Mouse (Mus musculus): ENCODE results near the gene Il17rd. TPM values are rescaled to one million over a fixed set of nuclear protein-coding genes. Genes with fewer than 3 reads are reported as not detected.

Il17rd gene
- 1.5 and 2.1 TPM in 2 replicates for polyA plus RNA-seq (2014; fragmentation: Nextera tagmentation; extraction: Ambion mirVana)

GRCm38 (mm10) chr14:27038783-27039182 is at the start of gene Il17rd:
Gene Il17rd (plus strand): TSS chr14:27038941.
- Histone ChIP-seq H3K4me3 (ENCODE audit: low read depth, low read length) (peak within 1 kb of the TSS; percentile 77), H3K27ac (ENCODE audit: low read depth, low read length) (no peak within 1 kb of the TSS; the same call in 1 of the 2 replicates)
- WGBS (ENCODE audit: insufficient replicate concordance) = under 1% methylated on average over 28 of the region's 29 CpGs

GRCm38 (mm10) chr14:26991622-26992021 is 47.1 kb upstream of the Il17rd start:
- no peak overlapping the region for H3K4me2 ChIP-seq
- WGBS (ENCODE audit: insufficient replicate concordance) = 78% methylated on average over 18 of the region's 18 CpGs
- no peak for ATAC-seq (replicated peaks; ENCODE audit: insufficient number of reproducible peaks, low FRiP score, low TSS enrichment)

More at GRCm38 (mm10) chr14:27038783-27039182, at the start of gene Il17rd:
- no peaks in the 10 kb centered on the region for H3K36me3 ChIP-seq (ENCODE audit: control insufficient read depth, insufficient read depth, low read length)
- H3K4me1 ChIP-seq (ENCODE audit: control insufficient read depth, insufficient read depth, low read length) = peaks cover 5% of the 10 kb centered on the region; the same call in 1 of the 2 replicates
- peak within 1 kb of the TSS; percentile 74 for H3K9ac ChIP-seq (ENCODE audit: low read depth, low read length)
- no peaks in the 10 kb centered on the region; the same call in 1 of the 2 replicates for H3K27me3 ChIP-seq (ENCODE audit: control insufficient read depth, insufficient read depth, low read length)
- peak; percentile 85 for ATAC-seq (replicated peaks; ENCODE audit: insufficient number of reproducible peaks, low FRiP score, low TSS enrichment)
- peak within 1 kb of the TSS; percentile 82 for H3K4me2 ChIP-seq
- H3K9me3 ChIP-seq (replicated peaks; ENCODE audit: control insufficient read depth, low read length) = no peaks in the 10 kb centered on the region

GRCm38 (mm10) chr14:26993427-26993826 is 45.3 kb upstream of the Il17rd start:
- no peak overlapping the region; the same call in 1 of the 2 replicates for H3K4me2 ChIP-seq
- H3K4me3 ChIP-seq (ENCODE audit: low read depth, low read length) = no peak overlapping the region
- H3K9ac ChIP-seq (ENCODE audit: low read depth, low read length) = no peak overlapping the region
- WGBS (ENCODE audit: insufficient replicate concordance) = 38% methylated on average over 3 of the region's 3 CpGs
- no peaks in the 10 kb centered on the region for H3K9me3 ChIP-seq (replicated peaks; ENCODE audit: control insufficient read depth, low read length)
- no peak overlapping the region for H3K27ac ChIP-seq (ENCODE audit: low read depth, low read length)
- H3K4me1 ChIP-seq (ENCODE audit: control insufficient read depth, insufficient read depth, low read length) = no peaks in the 10 kb centered on the region
- no peaks in the 10 kb centered on the region for H3K27me3 ChIP-seq (ENCODE audit: control insufficient read depth, insufficient read depth, low read length)
- H3K36me3 ChIP-seq (ENCODE audit: control insufficient read depth, insufficient read depth, low read length) = no peaks in the 10 kb centered on the region
- ATAC-seq (replicated peaks; ENCODE audit: insufficient number of reproducible peaks, low FRiP score, low TSS enrichment) = no peak

More at GRCm38 (mm10) chr14:26991622-26992021, 47.1 kb upstream of the Il17rd start:
- H3K36me3 ChIP-seq (ENCODE audit: control insufficient read depth, insufficient read depth, low read length) = no peaks in the 10 kb centered on the region
- no peaks in the 10 kb centered on the region for H3K9me3 ChIP-seq (replicated peaks; ENCODE audit: control insufficient read depth, low read length)
- no peaks in the 10 kb centered on the region for H3K27me3 ChIP-seq (ENCODE audit: control insufficient read depth, insufficient read depth, low read length)
- H3K4me1 ChIP-seq (ENCODE audit: control insufficient read depth, insufficient read depth, low read length) = no peaks in the 10 kb centered on the region
- no peak overlapping the region for H3K4me3 ChIP-seq (ENCODE audit: low read depth, low read length)
- no peak overlapping the region for H3K9ac ChIP-seq (ENCODE audit: low read depth, low read length)
- H3K27ac ChIP-seq (ENCODE audit: low read depth, low read length) = no peak overlapping the region

- ATAC-seq (replicated peaks; ENCODE audit: insufficient number of reproducible peaks, low FRiP score, low TSS enrichment) = no peak
- H3K9ac ChIP-seq (ENCODE audit: low read depth, low read length) = peak within 1 kb of the TSS; percentile 62
Measured at GRCm38 (mm10) chr14:26994211-26994741, 44.5 kb upstream of the Il17rd start, which contains the start of gene Hesx1. Gene Hesx1 (plus strand): TSS chr14:26994416.

GRCm38 (mm10) chr14:26996257-26996656 is 42.5 kb upstream of the Il17rd start:
- no peak overlapping the region for H3K9ac ChIP-seq (ENCODE audit: low read depth, low read length)
- no peaks in the 10 kb centered on the region for H3K9me3 ChIP-seq (replicated peaks; ENCODE audit: control insufficient read depth, low read length)
- no peaks in the 10 kb centered on the region for H3K36me3 ChIP-seq (ENCODE audit: control insufficient read depth, insufficient read depth, low read length)
- 0 out of 2 replicates have a peak, but pooled peaks cover 3% of the 10 kb centered on the region for H3K4me1 ChIP-seq (ENCODE audit: control insufficient read depth, insufficient read depth, low read length)
- no peak overlapping the region for H3K27ac ChIP-seq (ENCODE audit: low read depth, low read length)
- no peak overlapping the region for H3K4me3 ChIP-seq (ENCODE audit: low read depth, low read length)
- H3K27me3 ChIP-seq (ENCODE audit: control insufficient read depth, insufficient read depth, low read length) = peaks cover 2% of the 10 kb centered on the region; the same call in 1 of the 2 replicates
- H3K4me2 ChIP-seq = no peak overlapping the region
- no peak for ATAC-seq (replicated peaks; ENCODE audit: insufficient number of reproducible peaks, low FRiP score, low TSS enrichment)

More at GRCm38 (mm10) chr14:26994211-26994741, 44.5 kb upstream of the Il17rd start, which contains the start of gene Hesx1:
- Histone ChIP-seq H3K36me3 (ENCODE audit: control insufficient read depth, insufficient read depth, low read length) (no peaks in the 10 kb centered on the region), H3K4me2 (peak within 1 kb of the TSS; percentile 54), H3K9me3 (replicated peaks; ENCODE audit: control insufficient read depth, low read length) (no peaks in the 10 kb centered on the region), H3K27ac (ENCODE audit: low read depth, low read length) (0 out of 2 replicates have a peak within 1 kb of the TSS, but pooled peaks have one; percentile 41), H3K27me3 (ENCODE audit: control insufficient read depth, insufficient read depth, low read length) (no peaks in the 10 kb centered on the region), H3K4me3 (ENCODE audit: low read depth, low read length) (peak within 1 kb of the TSS; percentile 36), H3K4me1 (ENCODE audit: control insufficient read depth, insufficient read depth, low read length) (no peaks in the 10 kb centered on the region)
- 4% methylated on average over 16 of the region's 16 CpGs for WGBS (ENCODE audit: insufficient replicate concordance)

DNA sequence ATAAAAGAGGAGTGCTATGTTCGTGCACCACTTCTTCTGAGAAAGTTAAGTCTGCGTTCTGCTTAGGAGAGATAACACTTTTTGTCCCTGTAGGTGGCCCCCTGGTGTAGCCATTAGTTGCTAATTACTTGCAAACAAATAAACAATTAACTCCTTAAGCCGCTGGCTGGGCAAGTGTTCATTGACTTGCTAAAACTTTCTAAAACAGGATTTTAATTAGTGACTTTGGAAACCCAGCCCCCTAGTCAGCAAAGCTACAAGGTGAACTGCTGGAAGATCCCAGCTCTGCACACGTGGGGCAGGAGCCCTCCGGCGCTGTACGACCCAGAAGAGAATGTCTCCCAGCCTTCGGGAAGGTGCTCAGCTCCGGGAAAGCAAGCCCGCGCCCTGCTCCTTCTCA is 38.4 kb upstream of the Il17rd start:
- H3K4me2 ChIP-seq = peak overlapping the region; percentile 58
- peak overlapping the region; percentile 39; the same call in 1 of the 2 replicates for H3K9ac ChIP-seq (ENCODE audit: low read depth, low read length)
- no peak overlapping the region for H3K27ac ChIP-seq (ENCODE audit: low read depth, low read length)
- no peaks in the 10 kb centered on the region for H3K36me3 ChIP-seq (ENCODE audit: control insufficient read depth, insufficient read depth, low read length)
- ATAC-seq (replicated peaks; ENCODE audit: insufficient number of reproducible peaks, low FRiP score, low TSS enrichment) = 0 out of 2 replicates have a peak, but pooled peaks have one; percentile 52
- H3K4me3 ChIP-seq (ENCODE audit: low read depth, low read length) = peak overlapping the region; percentile 30
- WGBS (ENCODE audit: insufficient replicate concordance) = 3% methylated on average over 11 of the region's 11 CpGs
- H3K4me1 ChIP-seq (ENCODE audit: control insufficient read depth, insufficient read depth, low read length) = 0 out of 2 replicates have a peak, but pooled peaks cover 3% of the 10 kb centered on the region
- no peaks in the 10 kb centered on the region for H3K9me3 ChIP-seq (replicated peaks; ENCODE audit: control insufficient read depth, low read length)
- peaks cover 2% of the 10 kb centered on the region; the same call in 1 of the 2 replicates for H3K27me3 ChIP-seq (ENCODE audit: control insufficient read depth, insufficient read depth, low read length)

GRCm38 (mm10) chr14:27004906-27005305 is 33.8 kb upstream of the Il17rd start:
- 77% methylated on average over 7 of the region's 7 CpGs for WGBS (ENCODE audit: insufficient replicate concordance)
- no peaks in the 10 kb centered on the region for H3K9me3 ChIP-seq (replicated peaks; ENCODE audit: control insufficient read depth, low read length)
- H3K36me3 ChIP-seq (ENCODE audit: control insufficient read depth, insufficient read depth, low read length) = no peaks in the 10 kb centered on the region
- 0 out of 2 replicates have a peak, but pooled peaks cover 3% of the 10 kb centered on the region for H3K4me1 ChIP-seq (ENCODE audit: control insufficient read depth, insufficient read depth, low read length)
- no peak for ATAC-seq (replicated peaks; ENCODE audit: insufficient number of reproducible peaks, low FRiP score, low TSS enrichment)
- H3K27ac ChIP-seq (ENCODE audit: low read depth, low read length) = no peak overlapping the region
- peaks cover 2% of the 10 kb centered on the region; the same call in 1 of the 2 replicates for H3K27me3 ChIP-seq (ENCODE audit: control insufficient read depth, insufficient read depth, low read length)
- H3K4me2 ChIP-seq = no peak overlapping the region
- H3K9ac ChIP-seq (ENCODE audit: low read depth, low read length) = no peak overlapping the region
- H3K4me3 ChIP-seq (ENCODE audit: low read depth, low read length) = no peak overlapping the region

GRCm38 (mm10) chr14:27005937-27006336 is 32.8 kb upstream of the Il17rd start:
- no peak for ATAC-seq (replicated peaks; ENCODE audit: insufficient number of reproducible peaks, low FRiP score, low TSS enrichment)
- no peak overlapping the region for H3K27ac ChIP-seq (ENCODE audit: low read depth, low read length)
- no peaks in the 10 kb centered on the region for H3K4me1 ChIP-seq (ENCODE audit: control insufficient read depth, insufficient read depth, low read length)
- 16% methylated on average over 6 of the region's 6 CpGs for WGBS (ENCODE audit: insufficient replicate concordance)
- H3K9ac ChIP-seq (ENCODE audit: low read depth, low read length) = no peak overlapping the region
- no peak overlapping the region for H3K4me2 ChIP-seq
- H3K4me3 ChIP-seq (ENCODE audit: low read depth, low read length) = no peak overlapping the region
- H3K9me3 ChIP-seq (replicated peaks; ENCODE audit: control insufficient read depth, low read length) = no peaks in the 10 kb centered on the region
- no peaks in the 10 kb centered on the region for H3K36me3 ChIP-seq (ENCODE audit: control insufficient read depth, insufficient read depth, low read length)
- H3K27me3 ChIP-seq (ENCODE audit: control insufficient read depth, insufficient read depth, low read length) = no peaks in the 10 kb centered on the region; the same call in 1 of the 2 replicates
